Mouse (Mus musculus): ENCODE data around the gene Rabl6. TPM values are rescaled to one million over a fixed set of nuclear protein-coding genes. Genes with fewer than 3 reads are reported as not detected.

Gene Rabl6
- 10 to 100 TPM; 70.0 to 88.5 TPM for total RNA-seq (2021)
- long read RNA-seq, experiment 1, transcript Rabl6-201 (15 exons, 3,230 nt) = major isoform, 9 of 62 reads
- long read RNA-seq, experiment 1, partial matches to known transcripts = 41 of 62 reads
- long read RNA-seq, experiment 1, other reads (novel, unspliced or antisense) = 9 of 62 reads
- long read RNA-seq, experiment 2, transcript Rabl6-201 (15 exons, 3,230 nt) = major isoform, 20 of 38 reads
- long read RNA-seq, experiment 2, partial matches to known transcripts = 12 of 38 reads
- long read RNA-seq, experiment 2, other reads (novel, unspliced or antisense) = 6 of 38 reads

- DNase-seq = peak; percentile 93
Measured at GRCm38 (mm10) chr2:25607761-25608622, at the start of gene Rabl6. TSS of gene Rabl6 (minus strand) at chr2:25608521.

GRCm38 (mm10) chr2:25657652-25658051 lies 49.3 kb upstream of the Rabl6 start, which contains the start of gene Lcn5:
TSS of gene Lcn5 (plus strand) at chr2:25657952.
- DNase-seq = no peak

GRCm38 (mm10) chr2:25657246-25657645 lies 48.9 kb upstream of the Rabl6 start:
- peak; percentile 52 for DNase-seq

GRCm38 (mm10) chr2:25656691-25657090 lies 48.4 kb upstream of the Rabl6 start:
- DNase-seq = no peak

GRCm38 (mm10) chr2:25654502-25654901 lies 46.2 kb upstream of the Rabl6 start:
- no peak for DNase-seq

- no peak for DNase-seq
Measured at GRCm38 (mm10) chr2:25652902-25653301, 44.6 kb upstream of the Rabl6 start, which contains the start of gene Lcn8. TSS of gene Lcn8 (plus strand) at chr2:25653120.

- DNase-seq = peak; percentile 77
Measured at GRCm38 (mm10) chr2:25639890-25640289, 31.6 kb upstream of the Rabl6 start.

- peak; percentile 45 for DNase-seq
Measured at GRCm38 (mm10) chr2:25634046-25634445, 25.7 kb upstream of the Rabl6 start.

GRCm38 (mm10) chr2:25633616-25634015 lies 25.3 kb upstream of the Rabl6 start:
- DNase-seq = peak; percentile 56

- DNase-seq = peak; percentile 37
Measured at GRCm38 (mm10) chr2:25628738-25629137, 20.4 kb upstream of the Rabl6 start.

GRCm38 (mm10) chr2:25627811-25628210 lies 19.5 kb upstream of the Rabl6 start, which contains the start of gene Fcna:
TSS of gene Fcna (minus strand) at chr2:25628030.
- no peak for DNase-seq

- no peak for DNase-seq
Measured at GRCm38 (mm10) chr2:25625986-25626385, 17.7 kb upstream of the Rabl6 start.

- DNase-seq = peak; percentile 96
Measured at GRCm38 (mm10) chr2:25621229-25622200, 13.2 kb upstream of the Rabl6 start, which contains the start of gene Tmem141. TSS of gene Tmem141 (minus strand) at chr2:25622005.

- DNase-seq = no peak
Measured at GRCm38 (mm10) chr2:25620852-25621228, 12.5 kb upstream of the Rabl6 start.

GRCm38 (mm10) chr2:25620386-25620785 lies 12.1 kb upstream of the Rabl6 start:
- DNase-seq = no peak

- DNase-seq = no peak
Measured at GRCm38 (mm10) chr2:25617578-25617977, 9.3 kb upstream of the Rabl6 start, which contains the start of gene Ccdc183. TSS of gene Ccdc183 (minus strand) at chr2:25617678.

- no peak for DNase-seq
Measured at GRCm38 (mm10) chr2:25616398-25616797, 8.1 kb upstream of the Rabl6 start.

- no peak for DNase-seq
Measured at GRCm38 (mm10) chr2:25608671-25609070, 350 bp upstream of the Rabl6 start.

- DNase-seq = no peak
Measured at GRCm38 (mm10) chr2:25602526-25602925, 5.8 kb downstream of the Rabl6 start.

GRCm38 (mm10) chr2:25600037-25600436 lies 8.3 kb downstream of the Rabl6 start:
- no peak for DNase-seq

- DNase-seq = no peak
Measured at GRCm38 (mm10) chr2:25598749-25599148, 9.6 kb downstream of the Rabl6 start.

Data from adrenal gland, postnatal 10 days (tissue).